Mouse (Mus musculus) midbrain, embryonic 10.5 days (tissue): ENCODE results near the gene Atp13a1. TPM values are rescaled to one million over a fixed set of nuclear protein-coding genes. Genes with fewer than 3 reads are reported as not detected.

Source experiments
- DNase-seq: peaks from one replicate; pipeline ENCODE4 v3.0.0-alpha.2; 2017; ENCODE audit warnings: low spot score
- H3K27ac ChIP-seq: fragments of 300-500 bp; sonication (generic); replicated peaks from 2 replicates; pipeline ENCODE4 v1.5.1; 2016; ENCODE audit warnings: mild to moderate bottlenecking
- H3K27me3 ChIP-seq: fragments of 300-500 bp; sonication (generic); 2 replicates; pipeline ENCODE4 v1.6.1; 2016; ENCODE audit warnings: low read depth, mild to moderate bottlenecking; ENCODE audit not compliant: poor library complexity, severe bottlenecking
- H3K36me3 ChIP-seq: fragments of 300-500 bp; sonication (generic); 2 replicates; pipeline ENCODE4 v1.6.1; 2016; ENCODE audit warnings: mild to moderate bottlenecking, moderate library complexity
- H3K4me1 ChIP-seq: fragments of 300-500 bp; sonication (generic); 2 replicates; pipeline ENCODE4 v1.6.1; 2016
- H3K4me3 ChIP-seq: fragments of 300-500 bp; sonication (generic); 2 replicates; pipeline ENCODE4 v1.5.1; 2016; ENCODE audit warnings: mild to moderate bottlenecking, moderate library complexity
- H3K9me3 ChIP-seq: fragments of 300-500 bp; sonication (generic); replicated peaks from 2 replicates; pipeline ENCODE4 v1.6.1; 2016; ENCODE audit warnings: mild to moderate bottlenecking
- WGBS: fragments of 180-500 bp; shearing (Covaris S2); methylation state at CpG from one replicate; pipeline ENCODE4 v1.1.7; 2016; 5-methylcytosine and 5-hydroxymethylcytosine counted together
- polyA plus RNA-seq: library from polyadenylated mRNA; unstranded; fragments of >200 nt; fragmentation: Nextera tagmentation; extraction: Ambion mirVana; gene quantifications from 2 replicates; pipeline ENCODE4 v1.2.1, GENCODE M21; 2016

The Atp13a1 gene
- polyA plus RNA-seq, 1 experiment from 2014 or later = 57.1 TPM

GRCm38 (mm10) chr8:69804537-69804936 lies 13.6 kb downstream of the Atp13a1 start:
- no peak overlapping the region for H3K4me3 ChIP-seq
- no peak for DNase-seq
- peaks cover 88% of the 10 kb centered on the region for H3K36me3 ChIP-seq
- H3K27ac ChIP-seq = no peak overlapping the region
- peaks cover 15% of the 10 kb centered on the region for H3K4me1 ChIP-seq
- no peaks in the 10 kb centered on the region for H3K9me3 ChIP-seq
- WGBS = 90% methylated on average over 6 of the region's 6 CpGs
- H3K27me3 ChIP-seq = no peaks in the 10 kb centered on the region

DNA sequence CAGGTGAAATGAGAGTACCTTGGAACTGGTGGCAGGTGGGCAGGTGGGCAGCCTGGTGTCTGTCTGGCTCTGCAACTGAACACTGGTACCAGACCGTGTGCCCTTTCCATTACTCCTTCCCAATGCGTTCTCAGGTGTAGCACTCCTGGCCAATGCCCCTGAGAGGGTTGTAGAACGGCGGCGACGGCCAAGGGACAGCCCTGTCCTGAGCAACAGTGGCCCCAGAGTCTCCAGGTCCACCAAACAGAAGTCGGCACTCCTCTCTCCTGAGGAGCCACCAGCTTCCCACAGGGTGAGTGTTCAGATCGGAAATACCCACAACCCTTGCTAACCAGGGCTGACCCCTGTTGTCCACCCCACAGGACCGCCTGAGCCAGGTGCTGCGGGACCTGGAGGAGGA lies 14.1 kb downstream of the Atp13a1 start:
- H3K4me1 ChIP-seq = peaks cover 17% of the 10 kb centered on the region
- no peak for DNase-seq
- no peaks in the 10 kb centered on the region for H3K27me3 ChIP-seq
- H3K36me3 ChIP-seq = peaks cover 83% of the 10 kb centered on the region
- WGBS = 90% methylated on average over 10 of the region's 10 CpGs
- H3K9me3 ChIP-seq = no peaks in the 10 kb centered on the region
- H3K4me3 ChIP-seq = no peak overlapping the region
- H3K27ac ChIP-seq = no peak overlapping the region

DNA sequence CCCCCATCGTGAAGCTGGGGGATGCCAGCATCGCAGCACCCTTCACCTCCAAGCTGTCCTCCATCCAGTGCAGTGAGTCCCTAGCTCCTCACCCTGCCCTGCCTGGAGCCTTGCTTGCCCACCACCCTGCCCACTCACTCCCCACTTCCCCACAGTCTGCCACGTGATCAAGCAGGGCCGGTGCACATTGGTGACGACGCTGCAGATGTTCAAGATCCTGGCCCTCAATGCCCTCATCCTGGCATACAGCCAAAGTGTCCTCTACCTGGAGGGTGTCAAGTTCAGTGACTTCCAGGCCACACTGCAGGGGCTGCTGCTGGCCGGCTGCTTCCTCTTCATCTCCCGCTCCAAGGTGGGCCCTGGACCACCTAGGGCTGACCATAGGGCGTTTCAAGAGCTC lies 14.5 kb downstream of the Atp13a1 start:
- H3K27me3 ChIP-seq = no peaks in the 10 kb centered on the region
- 95% methylated on average over 9 of the region's 9 CpGs for WGBS
- no peak overlapping the region for H3K4me3 ChIP-seq
- H3K36me3 ChIP-seq = peaks cover 80% of the 10 kb centered on the region
- H3K9me3 ChIP-seq = no peaks in the 10 kb centered on the region
- H3K27ac ChIP-seq = no peak overlapping the region
- DNase-seq = no peak
- H3K4me1 ChIP-seq = peaks cover 17% of the 10 kb centered on the region

GRCm38 (mm10) chr8:69807236-69807635 lies 16.3 kb downstream of the Atp13a1 start:
- no peak overlapping the region for H3K27ac ChIP-seq
- no peak for DNase-seq
- H3K36me3 ChIP-seq = peaks cover 71% of the 10 kb centered on the region
- no peak overlapping the region for H3K4me3 ChIP-seq
- H3K9me3 ChIP-seq = no peaks in the 10 kb centered on the region
- peaks cover 17% of the 10 kb centered on the region for H3K4me1 ChIP-seq
- H3K27me3 ChIP-seq = no peaks in the 10 kb centered on the region
- WGBS = 89% methylated on average over 5 of the region's 5 CpGs

- peak within 1 kb of the TSS; percentile 65 for H3K4me3 ChIP-seq
- peak; percentile 75 for DNase-seq
- H3K27me3 ChIP-seq = no peaks in the 10 kb centered on the region
- H3K4me1 ChIP-seq = peaks cover 17% of the 10 kb centered on the region
- H3K27ac ChIP-seq = peak within 1 kb of the TSS; percentile 69
- no peaks in the 10 kb centered on the region for H3K9me3 ChIP-seq
- WGBS = 6% methylated on average over 28 of the region's 28 CpGs
- peaks cover 60% of the 10 kb centered on the region for H3K36me3 ChIP-seq
These were observed 17.3 kb downstream of the Atp13a1 start, which contains the start of gene Gmip for GRCm38 (mm10) chr8:69808094-69808863. Gmip (plus strand) TSS chr8:69808679.

GRCm38 (mm10) chr8:69808864-69809403 lies 18.0 kb downstream of the Atp13a1 start:
- DNase-seq = peak; percentile 24
- H3K4me3 ChIP-seq = peak overlapping the region; percentile 65
- WGBS = 4% methylated on average over 23 of the region's 23 CpGs
- no peaks in the 10 kb centered on the region for H3K9me3 ChIP-seq
- no peaks in the 10 kb centered on the region for H3K27me3 ChIP-seq
- peaks cover 17% of the 10 kb centered on the region for H3K4me1 ChIP-seq
- peak overlapping the region; percentile 69 for H3K27ac ChIP-seq
- H3K36me3 ChIP-seq = peaks cover 60% of the 10 kb centered on the region

- no peak overlapping the region for H3K27ac ChIP-seq
- no peaks in the 10 kb centered on the region for H3K9me3 ChIP-seq
- H3K36me3 ChIP-seq = peaks cover 61% of the 10 kb centered on the region
- H3K4me3 ChIP-seq = no peak overlapping the region
- DNase-seq = no peak
- WGBS = 67% methylated on average over 3 of the region's 3 CpGs
- H3K27me3 ChIP-seq = no peaks in the 10 kb centered on the region
- H3K4me1 ChIP-seq = peaks cover 17% of the 10 kb centered on the region
These were observed 18.9 kb downstream of the Atp13a1 start for GRCm38 (mm10) chr8:69809820-69810219.

GRCm38 (mm10) chr8:69814881-69815280 lies 23.9 kb downstream of the Atp13a1 start:
- Histone ChIP-seq H3K4me3 (no peak overlapping the region), H3K4me1 (peaks cover 9% of the 10 kb centered on the region; the same call in 1 of the 2 replicates), H3K27ac (no peak overlapping the region), H3K27me3 (peaks cover 5% of the 10 kb centered on the region), H3K36me3 (peaks cover 63% of the 10 kb centered on the region), H3K9me3 (no peaks in the 10 kb centered on the region)
- DNase-seq = no peak
- WGBS = 87% methylated on average over 2 of the region's 2 CpGs

DNA sequence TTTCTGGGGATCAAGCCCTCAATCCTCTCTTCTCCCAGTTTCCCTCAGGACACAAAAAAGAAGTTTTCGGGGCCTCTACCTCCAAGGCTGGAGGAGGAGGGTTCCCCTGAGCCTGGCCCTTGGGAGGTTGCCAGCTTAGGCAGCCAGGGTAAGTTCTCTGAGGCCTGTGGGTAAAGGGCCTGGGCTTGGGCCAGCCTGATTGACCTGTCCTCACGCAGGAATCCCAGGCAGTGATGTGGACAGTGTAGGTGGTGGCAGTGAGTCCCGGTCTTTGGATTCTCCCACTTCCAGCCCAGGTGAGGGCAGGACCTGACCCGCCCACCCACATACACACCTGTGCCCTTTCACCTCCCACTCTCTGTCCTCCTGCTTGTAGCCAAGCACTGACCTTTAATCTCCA lies 24.4 kb downstream of the Atp13a1 start:
- peaks cover 65% of the 10 kb centered on the region for H3K36me3 ChIP-seq
- WGBS = 95% methylated on average over 4 of the region's 4 CpGs

DNA sequence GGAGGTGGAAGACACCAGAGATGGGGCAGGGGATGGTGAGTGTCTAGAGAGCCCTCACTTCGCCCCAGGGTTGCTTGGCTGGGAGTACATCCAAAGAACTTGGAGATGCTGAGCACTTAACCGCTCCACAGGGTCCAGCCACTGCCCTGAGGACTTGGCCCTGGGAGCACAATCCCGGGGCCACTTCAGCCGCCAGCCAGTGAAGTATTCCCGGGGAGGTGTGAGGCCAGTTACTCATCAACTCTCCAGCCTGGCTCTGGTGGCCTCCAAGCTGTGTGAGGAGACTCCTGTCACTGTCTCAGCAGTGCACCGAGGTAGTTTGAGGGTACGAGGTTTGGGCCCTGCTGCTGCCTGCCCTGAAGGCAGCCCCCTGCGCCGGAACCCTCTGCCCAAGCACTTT lies 29.5 kb downstream of the Atp13a1 start:
- Histone ChIP-seq H3K27ac (no peak overlapping the region), H3K36me3 (peaks cover 56% of the 10 kb centered on the region), H3K4me1 (peaks cover 51% of the 10 kb centered on the region), H3K4me3 (no peak overlapping the region), H3K27me3 (peaks cover 33% of the 10 kb centered on the region), H3K9me3 (no peaks in the 10 kb centered on the region)
- WGBS = 83% methylated on average over 9 of the region's 9 CpGs
- DNase-seq = no peak

More for the DNA sequence above, 24.4 kb downstream of the Atp13a1 start:
- Histone ChIP-seq H3K4me3 (no peak overlapping the region), H3K27me3 (peaks cover 10% of the 10 kb centered on the region), H3K27ac (no peak overlapping the region), H3K9me3 (no peaks in the 10 kb centered on the region), H3K4me1 (peaks cover 9% of the 10 kb centered on the region; the same call in 1 of the 2 replicates)
- DNase-seq = no peak

GRCm38 (mm10) chr8:69821971-69822385 lies 31.0 kb downstream of the Atp13a1 start:
- H3K36me3 ChIP-seq = peaks cover 55% of the 10 kb centered on the region
- H3K27ac ChIP-seq = peak overlapping the region; percentile 88

DNA sequence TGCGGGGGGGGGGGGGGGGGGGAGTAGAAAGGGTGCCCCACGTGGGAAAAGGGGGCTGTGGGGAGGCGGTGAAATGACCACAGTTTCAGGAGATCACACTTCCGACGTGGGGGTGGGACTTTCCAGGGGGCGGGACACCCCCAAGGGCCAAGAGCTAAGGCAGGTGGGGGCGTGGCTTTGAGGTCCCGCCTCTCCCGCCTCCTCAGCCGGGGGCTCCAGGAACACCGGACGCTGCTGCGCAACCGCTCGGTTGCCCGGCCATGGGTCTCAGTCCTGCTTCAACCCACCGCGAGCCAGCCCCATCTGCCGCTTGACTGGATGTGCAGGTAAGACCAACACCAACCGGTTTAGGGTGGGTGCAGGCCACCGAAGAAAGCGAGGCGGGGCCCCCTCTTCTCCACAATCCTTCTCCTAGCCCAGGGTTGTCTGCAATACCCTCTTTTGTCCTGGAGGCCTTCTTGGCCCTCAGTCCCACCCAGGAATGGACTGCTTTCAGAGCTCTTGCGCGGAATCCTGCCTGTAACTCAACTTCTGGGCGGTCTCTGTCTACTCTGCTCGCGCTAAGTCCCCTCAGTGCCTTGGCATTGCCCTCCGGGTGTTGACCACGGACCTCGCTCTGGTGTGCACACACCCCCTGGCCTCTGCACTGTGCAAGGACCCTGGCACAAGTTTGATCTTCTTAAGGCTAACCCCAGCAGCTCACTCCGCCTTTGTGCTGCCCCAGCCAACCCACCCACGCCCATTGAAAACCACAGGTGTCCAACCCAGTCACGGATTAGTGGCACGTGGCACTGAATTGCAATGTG lies 31.6 kb downstream of the Atp13a1 start, which contains the start of gene Lpar2:
TSS of gene Lpar2 (plus strand) at position 44 of the 806 bp plus-strand sequence.
- H3K27me3 ChIP-seq = peaks cover 33% of the 10 kb centered on the region
- no peaks in the 10 kb centered on the region for H3K9me3 ChIP-seq
- H3K36me3 ChIP-seq = peaks cover 55% of the 10 kb centered on the region
- DNase-seq = peak; percentile 80
- under 1% methylated on average over 32 of the region's 35 CpGs for WGBS
- H3K27ac ChIP-seq = peak within 1 kb of the TSS; percentile 88
- peak within 1 kb of the TSS; percentile 71 for H3K4me3 ChIP-seq
- peaks cover 44% of the 10 kb centered on the region for H3K4me1 ChIP-seq

More at GRCm38 (mm10) chr8:69821971-69822385, 31.0 kb downstream of the Atp13a1 start:
- peaks cover 44% of the 10 kb centered on the region for H3K4me1 ChIP-seq
- under 1% methylated on average over 16 of the region's 22 CpGs for WGBS
- H3K9me3 ChIP-seq = no peaks in the 10 kb centered on the region
- peak; percentile 75 for DNase-seq
- H3K4me3 ChIP-seq = peak overlapping the region; percentile 71
- H3K27me3 ChIP-seq = peaks cover 33% of the 10 kb centered on the region
